8 mouse cellular contexts compared by ENCODE assay signal in genomic region chr16:91314114-91314775, GRCm38 (mm10). TPM values are rescaled to one million over a fixed set of nuclear protein-coding genes. Genes with fewer than 3 reads are reported as not detected.
A peak's percentile ranks its signal among the peaks of the same experiment; 100 is the strongest.
DNase-seq lines count a peak whose midpoint lies in the region; ATAC-seq and TF ChIP-seq lines count a peak whose summit lies in the region.

No protein-coding gene starts in this region.

- no peak overlapping the region for H3K4me3 ChIP-seq in cortical plate, adult 2 months (ENCODE audit: insufficient read depth, low read length)
- 0 out of 2 replicates have a peak overlapping the region, but pooled peaks have one; percentile 4 for H3K4me3 ChIP-seq in intestine, embryonic 14.5 days (ENCODE audit: low read depth, low read length)

- no peak overlapping the region for H3K9ac ChIP-seq in intestine, embryonic 14.5 days (ENCODE audit: low read length)

- no peak for TF ChIP-seq POLR2A in cortical plate, adult 2 months (IDR thresholded peaks at IDR 0.05; ENCODE audit: extremely low read depth, insufficient read depth, low read length)

- no peaks in the 10 kb centered on the region for H3K9me3 ChIP-seq in intestine, embryonic 14.5 days (ENCODE audit: control insufficient read depth, low read length)

- H3K36me3 ChIP-seq in intestine, embryonic 14.5 days (ENCODE audit: control insufficient read depth, insufficient read depth, low read length), result no peaks in the 10 kb centered on the region

- H3K4me1 ChIP-seq in cortical plate, adult 2 months (ENCODE audit: control insufficient read depth, insufficient read depth, low read length), result no peaks in the 10 kb centered on the region; the same call in 1 of the 2 replicates
- no peaks in the 10 kb centered on the region for H3K4me1 ChIP-seq in intestine, embryonic 14.5 days (replicated peaks; ENCODE audit: control insufficient read depth, insufficient read depth, low read length)

- H3K27ac ChIP-seq in cortical plate, adult 2 months (ENCODE audit: insufficient read depth, low read length), result no peak overlapping the region
- H3K27ac ChIP-seq in intestine, embryonic 14.5 days (ENCODE audit: low read depth), result no peak overlapping the region

- DNase-seq in adrenal gland, adult 18-20 months (ENCODE audit: low spot score in 2 of 2), result peak; percentile 66 to 73
- peak; percentile 6 to 33 for DNase-seq in gastrocnemius, adult 8-10 months (ENCODE audit: low spot score in 2 of 2)
- peak; percentile 82 for DNase-seq in intestine, embryonic 14.5 days (ENCODE audit: low spot score)
- peak; percentile 10 to 82 for DNase-seq in left cerebral cortex, adult 9 months (ENCODE audit: low spot score in 2 of 2)
- peak; percentile 45 to 53 for DNase-seq in right cerebral cortex, postnatal 36 days (ENCODE audit: low spot score in 2 of 2)

- H3K27me3 ChIP-seq in intestine, embryonic 14.5 days (replicated peaks; ENCODE audit: control insufficient read depth, insufficient read depth, low read length), result peaks cover 11% of the 10 kb centered on the region

- TF ChIP-seq CTCF in cortical plate, adult 2 months (IDR thresholded peaks at IDR 0.05; ENCODE audit: extremely low read depth, insufficient read depth, low read length), result peak; percentile 60

- WGBS in intestine, embryonic 14.5 days, result 8% methylated on average over 19 of the region's 19 CpGs

- H3K4me2 ChIP-seq in intestine, embryonic 14.5 days (ENCODE audit: low read length), result peak overlapping the region; percentile 24; the same call in 1 of the 2 replicates

- no peak for ATAC-seq in intestine, embryonic 14.5 days (replicated peaks; ENCODE audit: low FRiP score, low TSS enrichment, low read depth)
- ATAC-seq in megakaryocyte-erythroid progenitor cell, adult 5-6 weeks (replicated peaks; ENCODE audit: low FRiP score, low TSS enrichment, poor library complexity, severe bottlenecking), result peak; percentile 93
- ATAC-seq in activated CD4-positive, CD25-positive, alpha-beta regulatory T cell, adult 4 months, result no peak

RNA-seq across cellular contexts. Expression of gene Olig1, which starts 44.7 kb away (rescaled TPM):
- under 1 TPM; 0.50 to 0.80 TPM for total RNA-seq in adrenal gland, adult 18-20 months (2021)
- 202 and 230 TPM in 2 replicates for polyA plus RNA-seq in cortical plate, adult 2 months (2012; rRNA removed)
- not detected for total RNA-seq in gastrocnemius, adult 8-10 months (2022)
- polyA plus RNA-seq in intestine, embryonic 14.5 days (2014; fragmentation: Nextera tagmentation; extraction: Ambion mirVana), result 0.14 TPM in 1 of 2 replicates, not detected in the other
- total RNA-seq in megakaryocyte-erythroid progenitor cell, adult 5-6 weeks (2014; fragmentation: Nextera tagmentation), result not detected in 2 replicates
- not detected in 2 replicates for total RNA-seq in megakaryocyte-erythroid progenitor cell, adult 5-6 weeks (2017)
- polyA plus RNA-seq in activated CD4-positive, CD25-positive, alpha-beta regulatory T cell, adult 4 months (2017; shearing (Covaris generic)), result not detected

RNA-seq across cellular contexts. Expression of gene Ifnar2, which starts 58.3 kb away (rescaled TPM):
- 100 to 1,000 TPM in 1 of 2 experiments, 10 to 100 TPM in 1; 99.5 to 102 TPM for total RNA-seq in adrenal gland, adult 18-20 months (2021)
- 33.7 and 34.5 TPM in 2 replicates for polyA plus RNA-seq in cortical plate, adult 2 months (2012; rRNA removed)
- 1 to 10 TPM; 2.6 to 5.1 (median 4.2) TPM for total RNA-seq in gastrocnemius, adult 8-10 months (2022)
- 41.1 and 44.0 TPM in 2 replicates for polyA plus RNA-seq in intestine, embryonic 14.5 days (2014; fragmentation: Nextera tagmentation; extraction: Ambion mirVana)
- total RNA-seq in megakaryocyte-erythroid progenitor cell, adult 5-6 weeks (2014; fragmentation: Nextera tagmentation), result 51.9 and 52.4 TPM in 2 replicates
- total RNA-seq in megakaryocyte-erythroid progenitor cell, adult 5-6 weeks (2017), result 47.2 and 50.8 TPM in 2 replicates
- 10 to 100 TPM; 48.1 to 49.2 TPM for polyA plus RNA-seq in activated CD4-positive, CD25-positive, alpha-beta regulatory T cell, adult 4 months (2017; shearing (Covaris generic))

Comparison
In these comparisons a context has a peak if more than half of its experiments do, and no peak if none do; other contexts are left out.
1. DNase-seq: peak in every context shown above with its lines; median percentile 82 in intestine, embryonic 14.5 days; 70 in adrenal gland, adult 18-20 months; 49 in right cerebral cortex, postnatal 36 days; 46 in left cerebral cortex, adult 9 months; 20 in gastrocnemius, adult 8-10 months.
2. RNA of gene Ifnar2, which starts 58.3 kb away (total RNA-seq): 99.5 to 102 TPM in adrenal gland, adult 18-20 months and 47.2 to 52.4 TPM in megakaryocyte-erythroid progenitor cell, adult 5-6 weeks; 2.6 to 5.1 TPM in gastrocnemius, adult 8-10 months; every median in the first group is over 4 times any median in the second.